Mouse (Mus musculus) right cerebral cortex, postnatal 4 days (tissue): ENCODE measurements at regions not wholly inside any gene's neighbourhood (a gene's known extent, or its start where the extent isn't known, plus 50 kb on each side); places are given as distances from the start of the nearest gene placed in this dataset.
"Not testable (repeated sequence)": the region's sequence is repeated elsewhere in the genome, so short reads cannot be mapped to it uniquely, and the experiment has no call there.

ENCODE experiments used
- DNase-seq: peaks from one replicate; pipeline ENCODE4 v3.0.0-alpha.2; 2022

- no peak for DNase-seq
These were observed 107.8 kb upstream of the Spata13 start for GRCm38 (mm10) chr14:60525979-60526378.

- no peak for DNase-seq
These were observed 107.0 kb upstream of the Spata13 start for GRCm38 (mm10) chr14:60526832-60527231.

GRCm38 (mm10) chr14:60527951-60528350, 105.8 kb upstream of the Spata13 start:
- no peak for DNase-seq

- DNase-seq, result no peak
These were observed 105.3 kb upstream of the Spata13 start for GRCm38 (mm10) chr14:60528520-60528919.

GRCm38 (mm10) chr14:60529022-60529421, 104.8 kb upstream of the Spata13 start:
- DNase-seq, result peak; percentile 47

GRCm38 (mm10) chr14:60529646-60530347, 104.0 kb upstream of the Spata13 start:
- no peak for DNase-seq

- no peak for DNase-seq
These were observed 103.5 kb upstream of the Spata13 start for GRCm38 (mm10) chr14:60530348-60530711.

GRCm38 (mm10) chr14:60530973-60531372, 102.8 kb upstream of the Spata13 start:
- no peak for DNase-seq

GRCm38 (mm10) chr14:60531766-60532165, 102.0 kb upstream of the Spata13 start:
- DNase-seq, result no peak

- no peak for DNase-seq
These were observed 100.2 kb upstream of the Spata13 start for GRCm38 (mm10) chr14:60533452-60534224.

GRCm38 (mm10) chr14:60539040-60539439, 94.8 kb upstream of the Spata13 start:
- no peak for DNase-seq

- no peak for DNase-seq
These were observed 93.7 kb upstream of the Spata13 start for GRCm38 (mm10) chr14:60540111-60540510.

- no peak for DNase-seq
These were observed 92.2 kb upstream of the Spata13 start for GRCm38 (mm10) chr14:60541596-60541995.

GRCm38 (mm10) chr14:60544767-60545166, 89.0 kb upstream of the Spata13 start:
- DNase-seq, result no peak

GRCm38 (mm10) chr14:60554222-60554740, 79.5 kb upstream of the Spata13 start:
- DNase-seq, result peak; percentile 68

GRCm38 (mm10) chr14:60556541-60556940, 77.3 kb upstream of the Spata13 start:
- no peak for DNase-seq

- DNase-seq, result no peak
These were observed 76.8 kb upstream of the Spata13 start for GRCm38 (mm10) chr14:60557020-60557419.

GRCm38 (mm10) chr14:60559376-60559775, 74.4 kb upstream of the Spata13 start:
- no peak for DNase-seq

- DNase-seq, result peak; percentile 34
These were observed 73.8 kb upstream of the Spata13 start for GRCm38 (mm10) chr14:60559826-60560529.

- DNase-seq, result no peak
These were observed 57.5 kb upstream of the Spata13 start for GRCm38 (mm10) chr14:60576281-60576680.

- DNase-seq, result not testable (repeated sequence)
These were observed 53.7 kb upstream of the Spata13 start for GRCm38 (mm10) chr14:60580131-60580530.
